Mouse (Mus musculus): Measurements from ENCODE around the gene Npvf. TPM values are rescaled to one million over a fixed set of nuclear protein-coding genes. Genes with fewer than 3 reads are reported as not detected.
"Not testable (repeated sequence)": the region's sequence is repeated elsewhere in the genome, so short reads cannot be mapped to it uniquely, and the experiment has no call there.

Gene Npvf
- polyA plus RNA-seq, 1 experiment: 6.0 TPM

DNA sequence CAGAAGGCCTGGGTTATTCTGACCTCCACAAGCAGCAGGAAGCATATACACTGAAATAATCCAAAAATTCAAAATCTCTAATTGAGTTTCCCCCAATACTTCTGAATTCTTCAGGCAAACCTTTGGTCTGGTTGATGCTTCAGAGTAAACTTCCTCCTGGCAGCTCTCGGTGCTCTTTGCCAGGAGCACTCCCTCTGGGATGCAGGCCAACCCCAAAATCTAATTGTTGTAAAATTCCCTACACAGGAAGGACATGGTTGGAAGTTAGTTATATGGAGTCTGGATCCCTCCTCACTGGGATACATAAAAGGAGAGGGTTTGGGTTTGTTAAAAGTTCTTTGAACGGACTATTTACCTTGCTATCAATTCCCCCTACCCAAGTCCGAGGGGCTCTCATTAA is 9.5 kb downstream of the Npvf start:
- Histone ChIP-seq H3K27ac (ENCODE audit: insufficient read depth, low read depth, low read length) (no peak overlapping the region), H3K4me1 (ENCODE audit: control insufficient read depth, insufficient read depth, low read length) (peaks cover 26% of the 10 kb centered on the region), H3K4me3 (ENCODE audit: insufficient read depth, low read length) (no peak overlapping the region)
- no peak for TF ChIP-seq POLR2A (IDR thresholded peaks at IDR 0.05; ENCODE audit: borderline replicate concordance, low read depth, low read length)
- no peak for TF ChIP-seq CTCF (IDR thresholded peaks at IDR 0.05; ENCODE audit: low read depth, low read length)

DNA sequence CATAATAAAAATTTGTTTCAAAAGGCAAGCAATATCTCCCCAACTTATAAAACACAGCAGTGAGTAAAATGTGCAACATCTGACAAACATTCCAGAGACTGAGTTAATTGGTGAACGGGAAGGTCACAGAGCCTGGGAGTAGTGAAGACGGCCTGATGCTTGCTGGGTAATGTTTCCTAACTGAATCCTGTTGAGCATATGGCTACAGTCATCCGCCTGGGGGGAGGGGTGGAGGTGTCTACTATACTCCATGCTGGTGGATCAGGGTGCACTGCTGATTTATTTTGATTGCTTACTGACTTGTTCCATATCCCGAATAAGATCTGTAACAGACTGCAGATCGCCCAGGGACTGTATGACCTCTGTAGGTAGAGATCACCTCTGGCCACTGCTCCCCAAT is 12.3 kb downstream of the Npvf start:
- Histone ChIP-seq H3K4me1 (ENCODE audit: control insufficient read depth, insufficient read depth, low read length) (peaks cover 26% of the 10 kb centered on the region), H3K4me3 (ENCODE audit: insufficient read depth, low read length) (no peak overlapping the region), H3K27ac (ENCODE audit: insufficient read depth, low read depth, low read length) (no peak overlapping the region)
- no peak for TF ChIP-seq POLR2A (IDR thresholded peaks at IDR 0.05; ENCODE audit: borderline replicate concordance, low read depth, low read length)
- no peak for TF ChIP-seq CTCF (IDR thresholded peaks at IDR 0.05; ENCODE audit: low read depth, low read length)

DNA sequence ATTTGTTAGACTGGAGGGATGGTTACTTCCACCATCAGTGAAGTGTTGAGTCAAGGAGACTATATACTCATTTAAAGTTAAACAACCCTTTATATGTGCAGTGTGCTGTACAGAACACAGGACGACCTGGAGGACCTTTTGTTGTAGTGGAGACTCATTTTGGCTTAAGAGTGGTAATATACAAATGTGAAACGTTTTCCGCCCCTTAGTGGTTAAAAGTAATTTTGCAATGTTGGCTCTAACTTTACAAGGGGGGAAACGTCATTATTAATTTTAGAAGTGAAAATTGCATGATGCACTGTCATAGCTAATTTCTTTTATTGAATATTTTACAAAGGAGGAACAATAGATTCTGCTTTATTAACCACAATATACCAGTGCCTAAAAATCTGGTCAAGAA is 13.9 kb downstream of the Npvf start:
- Histone ChIP-seq H3K27ac (ENCODE audit: insufficient read depth, low read depth, low read length) (no peak overlapping the region), H3K4me3 (ENCODE audit: insufficient read depth, low read length) (no peak overlapping the region), H3K4me1 (ENCODE audit: control insufficient read depth, insufficient read depth, low read length) (peaks cover 26% of the 10 kb centered on the region)
- TF ChIP-seq POLR2A (IDR thresholded peaks at IDR 0.05; ENCODE audit: borderline replicate concordance, low read depth, low read length): no peak
- no peak for TF ChIP-seq CTCF (IDR thresholded peaks at IDR 0.05; ENCODE audit: low read depth, low read length)

GRCm38 (mm10) chr6:50639656-50640055 is 14.6 kb downstream of the Npvf start:
- Histone ChIP-seq H3K27ac (ENCODE audit: insufficient read depth, low read depth, low read length) (no peak overlapping the region), H3K4me1 (ENCODE audit: control insufficient read depth, insufficient read depth, low read length) (peaks cover 26% of the 10 kb centered on the region), H3K4me3 (ENCODE audit: insufficient read depth, low read length) (no peak overlapping the region)
- TF ChIP-seq POLR2A (IDR thresholded peaks at IDR 0.05; ENCODE audit: borderline replicate concordance, low read depth, low read length) (no peak), CTCF (IDR thresholded peaks at IDR 0.05; ENCODE audit: low read depth, low read length) (no peak)

DNA sequence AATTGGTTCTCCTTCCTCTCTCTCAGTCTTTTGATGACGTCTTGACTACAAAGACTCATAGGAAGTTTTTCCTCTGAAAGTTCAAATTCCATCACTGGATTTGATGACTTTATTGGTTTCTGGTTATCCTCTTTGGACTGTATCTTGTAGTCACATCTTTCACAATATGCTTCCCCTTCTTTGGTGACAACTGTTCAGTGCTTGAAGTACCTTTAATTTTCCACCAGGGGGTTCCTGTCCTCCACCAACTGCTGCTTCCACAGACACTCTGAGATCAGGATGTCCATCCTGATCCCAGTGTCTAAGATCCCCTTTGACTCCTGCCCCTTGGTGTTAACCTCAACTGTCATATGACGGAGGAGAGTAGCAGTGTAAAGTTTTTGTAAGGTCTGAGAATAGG is 28.1 kb downstream of the Npvf start:
- H3K4me1 ChIP-seq (ENCODE audit: control insufficient read depth, insufficient read depth, low read length); H3K4me3 ChIP-seq (ENCODE audit: insufficient read depth, low read length); H3K27ac ChIP-seq (ENCODE audit: insufficient read depth, low read depth, low read length): not testable (repeated sequence)

DNA sequence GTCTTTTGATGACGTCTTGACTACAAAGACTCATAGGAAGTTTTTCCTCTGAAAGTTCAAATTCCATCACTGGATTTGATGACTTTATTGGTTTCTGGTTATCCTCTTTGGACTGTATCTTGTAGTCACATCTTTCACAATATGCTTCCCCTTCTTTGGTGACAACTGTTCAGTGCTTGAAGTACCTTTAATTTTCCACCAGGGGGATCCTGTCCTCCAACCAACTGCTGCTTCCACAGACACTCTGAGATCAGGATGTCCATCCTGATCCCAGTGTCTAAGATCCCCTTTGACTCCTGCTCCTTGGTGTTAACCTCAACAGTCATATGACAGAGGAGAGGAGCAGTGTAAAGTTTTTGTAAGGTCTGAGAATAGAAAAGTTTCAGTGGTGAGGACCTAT is 36.0 kb downstream of the Npvf start:
- not testable (repeated sequence) for H3K4me3 ChIP-seq (ENCODE audit: insufficient read depth, low read length); H3K27ac ChIP-seq (ENCODE audit: insufficient read depth, low read depth, low read length); H3K4me1 ChIP-seq (ENCODE audit: control insufficient read depth, insufficient read depth, low read length)

DNA sequence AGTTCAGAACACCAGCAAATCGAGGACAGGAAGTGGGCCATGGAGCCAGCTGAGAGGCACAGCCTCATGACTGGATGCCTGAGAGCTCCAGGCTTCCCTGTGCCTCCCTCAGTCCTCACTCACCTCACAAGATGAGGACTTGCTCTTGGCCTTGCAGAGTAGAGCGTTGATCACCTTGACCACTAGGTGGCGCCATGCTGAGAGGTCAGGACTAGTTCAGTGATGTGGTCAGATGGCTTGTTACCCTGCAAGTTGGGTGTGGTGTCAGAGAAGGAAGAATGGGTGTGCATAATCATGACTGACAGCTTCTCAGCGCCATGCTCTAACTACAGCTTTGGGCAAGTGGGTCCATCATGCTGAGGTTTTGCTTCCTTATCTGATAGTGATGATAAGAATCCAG is 52.6 kb downstream of the Npvf start:
- H3K27ac ChIP-seq (ENCODE audit: insufficient read depth, low read depth, low read length): no peak overlapping the region
- no peak overlapping the region for H3K4me3 ChIP-seq (ENCODE audit: insufficient read depth, low read length)
- H3K4me1 ChIP-seq (ENCODE audit: control insufficient read depth, insufficient read depth, low read length): peaks cover 8% of the 10 kb centered on the region
- TF ChIP-seq POLR2A (IDR thresholded peaks at IDR 0.05; ENCODE audit: borderline replicate concordance, low read depth, low read length) (no peak), CTCF (IDR thresholded peaks at IDR 0.05; ENCODE audit: low read depth, low read length) (peak; percentile 95)

Other genes starting within 250 kb of the Npvf start
- gene Osbpl3, start 198.2 kb downstream of the Npvf start, polyA plus RNA-seq (2012; ENCODE audit: insufficient read depth, insufficient read length, missing spikeins): 23.4 and 26.4 TPM in 2 replicates
- 6.7 and 10.3 TPM in 2 replicates for gene Cycs, start 87.9 kb downstream of the Npvf start, polyA plus RNA-seq (2012; ENCODE audit: insufficient read depth, insufficient read length, missing spikeins)
- 0.23 and 0.33 TPM in 2 replicates for gene 4921507P07Rik, start 57.8 kb downstream of the Npvf start, polyA plus RNA-seq (2012; ENCODE audit: insufficient read depth, insufficient read length, missing spikeins)